Mouse (Mus musculus) bone marrow, adult 2 months (tissue): ENCODE measurements around the gene Gm9922. TPM values are rescaled to one million over a fixed set of nuclear protein-coding genes. Genes with fewer than 3 reads are reported as not detected.

Source experiments
- H3K27ac ChIP-seq: fragments of 200-500 bp; 2 replicates; pipeline ENCODE4 v1.5.1; 2012; ENCODE audit warnings: low read depth, mild to moderate bottlenecking, control low read depth, inconsistent platforms, low read length; ENCODE audit not compliant: control insufficient read depth, poor library complexity, insufficient read depth
- H3K4me1 ChIP-seq: fragments of 200-500 bp; 2 replicates; pipeline ENCODE4 v1.6.1; 2011; ENCODE audit warnings: low read length; ENCODE audit not compliant: control insufficient read depth, insufficient read depth
- H3K4me3 ChIP-seq: fragments of 200-500 bp; replicated peaks from 2 replicates; pipeline ENCODE3; 2011; ENCODE audit warnings: mild to moderate bottlenecking, low read depth, low read length, control low read depth; ENCODE audit not compliant: control insufficient read depth
- CTCF ChIP-seq: fragments of 200-500 bp; IDR thresholded peaks from 2 replicates; pipeline ENCODE4 v1.5.1; 2011; ENCODE audit warnings: low read length, control low read depth; ENCODE audit not compliant: control insufficient read depth, insufficient read depth
- POLR2A ChIP-seq: fragments of 200-500 bp; IDR thresholded peaks from 2 replicates; pipeline ENCODE4 v1.6.1; 2011; ENCODE audit warnings: low read depth, mild to moderate bottlenecking, control low read depth, low read length, borderline replicate concordance; ENCODE audit not compliant: control insufficient read depth
- WGBS: fragments of 180-500 bp; shearing (Covaris S2); methylation state at CpG from one replicate; pipeline ENCODE4 v1.1.7; 2018; 5-methylcytosine and 5-hydroxymethylcytosine counted together
- polyA plus RNA-seq: library from polyadenylated mRNA; stranded (reverse); fragments of >200 nt; gene quantifications from 2 replicates; pipeline ENCODE4 v1.2.4, GENCODE M21; 2011; ENCODE audit warnings: low replicate concordance; ENCODE audit not compliant: missing spikeins, insufficient read depth, insufficient read length

Gm9922 gene
- polyA plus RNA-seq, 1 experiment = not detected

- WGBS = 38% methylated on average over 1 of the region's 1 CpGs
- no peak overlapping the region for H3K4me3 ChIP-seq
- no peaks in the 10 kb centered on the region for H3K4me1 ChIP-seq
- no peak overlapping the region for H3K27ac ChIP-seq
- no peak for TF ChIP-seq CTCF
- no peak for TF ChIP-seq POLR2A
Measured at GRCm38 (mm10) chr14:101762267-101762666, 32.7 kb upstream of the Gm9922 start.

GRCm38 (mm10) chr14:101755425-101755824 lies 25.8 kb upstream of the Gm9922 start:
- no peak overlapping the region for H3K4me3 ChIP-seq

GRCm38 (mm10) chr14:101750910-101751309 lies 21.3 kb upstream of the Gm9922 start:
- Histone ChIP-seq H3K4me3 (no peak overlapping the region), H3K4me1 (no peaks in the 10 kb centered on the region), H3K27ac (no peak overlapping the region)
- 82% methylated on average over 4 of the region's 4 CpGs for WGBS
- no peak for TF ChIP-seq POLR2A
- no peak for TF ChIP-seq CTCF

More at GRCm38 (mm10) chr14:101755425-101755824, 25.8 kb upstream of the Gm9922 start:
- Histone ChIP-seq H3K4me1 (no peaks in the 10 kb centered on the region), H3K27ac (no peak overlapping the region)
- TF ChIP-seq POLR2A = no peak
- TF ChIP-seq CTCF = no peak
- 72% methylated on average over 4 of the region's 4 CpGs for WGBS

- Histone ChIP-seq H3K27ac (no peak overlapping the region), H3K4me1 (no peaks in the 10 kb centered on the region), H3K4me3 (no peak overlapping the region)
- 84% methylated on average over 7 of the region's 7 CpGs for WGBS
- TF ChIP-seq POLR2A = no peak
- no peak for TF ChIP-seq CTCF
Measured at GRCm38 (mm10) chr14:101748436-101748835, 18.8 kb upstream of the Gm9922 start.

- 84% methylated on average over 11 of the region's 11 CpGs for WGBS
- TF ChIP-seq CTCF (no peak), POLR2A (no peak)
- no peak overlapping the region for H3K4me3 ChIP-seq
- H3K4me1 ChIP-seq = no peaks in the 10 kb centered on the region
- H3K27ac ChIP-seq = no peak overlapping the region
Measured at GRCm38 (mm10) chr14:101747811-101748210, 18.2 kb upstream of the Gm9922 start.

- Histone ChIP-seq H3K4me3 (no peak overlapping the region), H3K4me1 (no peaks in the 10 kb centered on the region), H3K27ac (no peak overlapping the region)
- WGBS = 82% methylated on average over 3 of the region's 3 CpGs
- no peak for TF ChIP-seq POLR2A
- TF ChIP-seq CTCF = no peak
Measured at GRCm38 (mm10) chr14:101746635-101747034, 17.0 kb upstream of the Gm9922 start.

GRCm38 (mm10) chr14:101737501-101737900 lies 7.9 kb upstream of the Gm9922 start:
- H3K4me1 ChIP-seq = no peaks in the 10 kb centered on the region
- H3K27ac ChIP-seq = no peak overlapping the region
- no peak overlapping the region for H3K4me3 ChIP-seq
- 74% methylated on average over 4 of the region's 4 CpGs for whole genome bisulfite sequencing
- TF ChIP-seq POLR2A = no peak

- TF ChIP-seq CTCF = no peak
- no peak for TF ChIP-seq POLR2A
- no peaks in the 10 kb centered on the region for H3K4me1 ChIP-seq
- WGBS = 44% methylated on average over 10 of the region's 10 CpGs
- no peak overlapping the region for H3K4me3 ChIP-seq
- no peak overlapping the region for H3K27ac ChIP-seq
Measured at GRCm38 (mm10) chr14:101733542-101734303, 4.1 kb upstream of the Gm9922 start.
